Mouse (Mus musculus) embryonic facial prominence, embryonic 12.5 days (tissue): ENCODE results near the gene Tenm2. TPM values are rescaled to one million over a fixed set of nuclear protein-coding genes. Genes with fewer than 3 reads are reported as not detected.

Experiments
- ATAC-seq: fragments of 200-750 bp; cut with Nextera tagmentation; 2 replicates; pipeline ENCODE4 v1.8.0; 2017; ENCODE audit not compliant: insufficient number of reproducible peaks, insufficient read depth, low FRiP score, low TSS enrichment
- H3K27ac ChIP-seq: fragments of 300-500 bp; sonication (generic); 2 replicates; pipeline ENCODE4 v1.5.1; 2016; ENCODE audit warnings: mild to moderate bottlenecking
- H3K27me3 ChIP-seq: fragments of 300-500 bp; sonication (generic); 2 replicates; pipeline ENCODE4 v1.6.1; 2016; ENCODE audit warnings: mild to moderate bottlenecking, moderate library complexity
- H3K36me3 ChIP-seq: fragments of 300-500 bp; sonication (generic); 2 replicates; pipeline ENCODE4 v1.6.1; 2016; ENCODE audit warnings: mild to moderate bottlenecking
- H3K4me1 ChIP-seq: fragments of 300-500 bp; sonication (generic); 2 replicates; pipeline ENCODE4 v1.6.1; 2016
- H3K4me2 ChIP-seq: fragments of 300-500 bp; sonication (generic); replicated peaks from 2 replicates; pipeline ENCODE4 v1.6.1; 2016; ENCODE audit warnings: mild to moderate bottlenecking, moderate library complexity
- H3K4me3 ChIP-seq: fragments of 300-500 bp; sonication (generic); 2 replicates; pipeline ENCODE4 v1.5.1; 2016; ENCODE audit warnings: mild to moderate bottlenecking
- H3K9ac ChIP-seq: fragments of 300-500 bp; sonication (generic); 2 replicates; pipeline ENCODE4 v1.6.1; 2016; ENCODE audit warnings: mild to moderate bottlenecking, moderate library complexity
- H3K9me3 ChIP-seq: fragments of 300-500 bp; sonication (generic); 2 replicates; pipeline ENCODE4 v1.6.1; 2016; ENCODE audit warnings: mild to moderate bottlenecking, moderate library complexity
- WGBS: fragments of 180-500 bp; shearing (Covaris S2); methylation state at CpG from one replicate; pipeline ENCODE4 v1.1.7; 2016; 5-methylcytosine and 5-hydroxymethylcytosine counted together
- polyA plus RNA-seq: library from polyadenylated mRNA; unstranded; fragments of >200 nt; fragmentation: Nextera tagmentation; extraction: Ambion mirVana; gene quantifications from 2 replicates; pipeline ENCODE4 v1.2.1, GENCODE M21; 2016

The Tenm2 gene
- polyA plus RNA-seq, 1 experiment from 2014 or later = 3.4 TPM

DNA sequence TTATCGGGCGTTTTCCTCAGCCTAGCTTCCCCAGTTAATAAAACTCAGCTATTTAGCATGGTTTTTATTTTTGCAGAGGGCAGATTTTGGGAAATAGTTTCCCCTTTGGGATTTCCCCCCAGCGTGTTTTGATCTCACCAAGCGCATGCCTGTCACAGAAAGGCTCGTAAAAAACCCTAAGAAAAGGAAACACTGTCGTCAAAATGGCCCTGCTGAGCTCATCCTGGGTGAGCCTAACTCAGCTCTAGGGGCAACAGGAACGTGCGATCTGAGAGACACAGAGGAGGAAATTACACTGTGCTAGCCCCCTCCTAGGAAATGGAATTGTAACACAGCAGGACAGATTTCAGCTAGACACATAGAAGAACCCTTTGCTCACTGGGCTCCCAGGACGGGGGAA lies 1204.0 kb downstream of the Tenm2 start:
- 24% methylated on average over 9 of the region's 9 CpGs for WGBS
- no peak overlapping the region for H3K9ac ChIP-seq
- H3K4me1 ChIP-seq = peaks cover 14% of the 10 kb centered on the region
- no peak overlapping the region for H3K27ac ChIP-seq
- H3K4me3 ChIP-seq = no peak overlapping the region
- H3K27me3 ChIP-seq = no peaks in the 10 kb centered on the region
- H3K4me2 ChIP-seq = no peak overlapping the region
- no peak for ATAC-seq
- no peaks in the 10 kb centered on the region for H3K9me3 ChIP-seq
- no peaks in the 10 kb centered on the region for H3K36me3 ChIP-seq

DNA sequence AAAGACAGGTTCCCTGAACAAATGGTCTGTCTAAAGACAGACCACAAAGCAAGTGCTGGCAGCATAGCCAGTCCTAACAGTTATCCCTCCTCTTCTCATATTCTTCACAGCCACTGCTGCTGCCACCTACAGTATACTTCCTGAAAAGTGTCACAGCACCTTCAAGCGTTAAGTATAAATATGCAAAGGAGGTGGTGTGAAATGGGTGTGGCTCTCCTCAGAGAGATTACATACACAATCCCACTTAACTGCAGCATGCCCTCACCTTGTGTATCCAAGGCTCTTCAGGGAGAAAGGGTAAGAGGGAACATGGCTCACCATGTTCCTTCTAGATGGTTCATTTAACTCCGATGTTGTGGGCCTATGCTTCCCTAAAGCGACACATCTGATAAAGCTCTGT lies 1215.8 kb downstream of the Tenm2 start:
- H3K9me3 ChIP-seq = no peaks in the 10 kb centered on the region
- H3K4me3 ChIP-seq = no peak overlapping the region
- no peak overlapping the region for H3K9ac ChIP-seq
- no peaks in the 10 kb centered on the region for H3K36me3 ChIP-seq
- no peak for ATAC-seq
- H3K27me3 ChIP-seq = no peaks in the 10 kb centered on the region
- WGBS = 69% methylated on average over 3 of the region's 3 CpGs
- H3K27ac ChIP-seq = no peak overlapping the region
- no peak overlapping the region for H3K4me2 ChIP-seq
- H3K4me1 ChIP-seq = no peaks in the 10 kb centered on the region

DNA sequence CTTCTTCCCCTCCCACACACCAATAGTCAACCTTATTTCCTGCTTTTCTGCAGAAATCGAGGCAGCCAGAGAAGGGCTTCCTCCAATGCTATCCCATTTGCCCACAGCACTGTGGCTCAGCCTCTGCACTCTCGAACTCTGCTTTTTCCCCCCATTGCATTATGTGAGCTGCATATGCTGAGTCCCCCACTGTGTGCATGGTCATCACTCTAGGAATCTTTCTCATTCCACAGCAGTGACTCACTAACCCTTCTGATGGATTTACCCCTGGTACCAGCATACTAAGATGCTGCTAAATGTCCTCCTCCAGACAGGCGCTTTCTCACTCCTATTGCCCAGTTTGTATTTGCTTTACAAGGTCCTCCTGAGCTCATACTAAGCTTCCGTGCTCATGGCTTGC lies 1222.6 kb downstream of the Tenm2 start:
- ATAC-seq = no peak
- no peak overlapping the region for H3K4me3 ChIP-seq
- no peak overlapping the region for H3K4me2 ChIP-seq
- H3K4me1 ChIP-seq = no peaks in the 10 kb centered on the region
- H3K27ac ChIP-seq = no peak overlapping the region
- 82% methylated on average over 4 of the region's 4 CpGs for WGBS
- no peaks in the 10 kb centered on the region for H3K27me3 ChIP-seq
- H3K36me3 ChIP-seq = no peaks in the 10 kb centered on the region
- no peaks in the 10 kb centered on the region for H3K9me3 ChIP-seq
- no peak overlapping the region for H3K9ac ChIP-seq

DNA sequence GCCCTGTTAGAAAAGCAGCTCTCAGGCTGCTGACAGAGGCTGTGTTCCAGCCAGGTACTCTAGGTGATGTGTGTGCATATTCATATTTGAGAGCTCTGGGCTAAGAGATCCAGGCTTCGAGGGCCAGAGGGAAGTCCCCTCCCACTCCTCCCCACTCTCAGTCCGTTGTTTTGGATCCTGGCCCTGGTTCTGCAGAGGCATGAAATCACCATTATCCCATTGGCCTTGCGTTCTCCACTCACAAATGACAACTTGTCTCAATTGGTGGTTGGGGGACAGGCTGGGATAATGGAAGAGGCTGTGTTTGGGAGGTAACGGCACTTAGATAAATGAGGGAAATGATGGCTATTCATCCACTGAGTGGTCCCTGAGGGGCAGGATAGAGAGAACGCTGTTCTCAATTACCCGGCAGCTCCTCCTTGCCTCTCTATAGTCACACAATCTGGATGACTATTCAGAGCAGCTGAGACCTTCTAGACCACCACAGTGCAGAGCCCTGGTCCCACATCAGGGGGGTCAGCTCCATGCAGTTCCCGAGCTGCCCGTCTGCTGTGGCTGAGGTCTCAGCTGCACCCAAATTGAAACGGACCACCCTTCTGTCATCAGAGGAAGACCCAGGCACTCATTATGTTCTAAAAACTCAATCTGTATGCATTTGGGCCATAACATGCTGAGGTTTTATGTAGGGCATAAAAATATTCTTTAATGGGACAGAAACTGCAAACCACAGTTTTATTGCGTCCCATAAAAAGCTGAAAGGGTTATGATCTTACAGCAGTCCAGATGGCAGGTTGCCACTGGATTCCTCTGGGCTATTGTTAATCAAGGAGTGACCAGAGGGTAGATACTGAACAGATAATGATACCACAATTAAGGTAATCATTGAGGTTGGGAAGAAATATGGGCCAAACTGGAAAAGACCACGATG lies 1226.2 kb downstream of the Tenm2 start:
- H3K27ac ChIP-seq = no peak overlapping the region
- no peaks in the 10 kb centered on the region for H3K36me3 ChIP-seq
- peaks cover 3% of the 10 kb centered on the region; the same call in 1 of the 2 replicates for H3K27me3 ChIP-seq
- H3K9me3 ChIP-seq = no peaks in the 10 kb centered on the region
- ATAC-seq = 0 out of 2 replicates have a peak, but pooled peaks have one; percentile 60
- no peak overlapping the region for H3K4me2 ChIP-seq
- 50% methylated on average over 11 of the region's 11 CpGs for WGBS
- no peaks in the 10 kb centered on the region for H3K4me1 ChIP-seq
- no peak overlapping the region for H3K4me3 ChIP-seq
- H3K9ac ChIP-seq = no peak overlapping the region

DNA sequence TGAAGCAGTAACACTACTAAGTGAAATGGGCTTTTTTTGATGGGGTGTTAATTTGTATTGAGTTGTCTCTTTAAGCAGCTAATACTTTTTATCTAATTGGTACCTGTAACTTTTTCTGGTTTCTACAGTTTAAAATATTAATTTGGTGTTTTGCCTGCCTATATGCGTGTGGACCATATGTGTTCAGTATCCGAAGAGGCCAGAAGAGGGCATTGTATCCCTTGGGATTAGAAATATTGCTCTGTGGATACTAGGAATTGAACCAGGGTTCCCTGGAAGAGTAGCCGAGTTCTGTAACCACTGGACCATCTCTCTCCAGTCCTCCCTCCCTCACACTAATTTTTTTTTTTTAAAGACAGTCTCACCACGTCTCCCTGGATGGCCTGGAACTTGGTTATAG lies 1232.9 kb downstream of the Tenm2 start:
- H3K4me1 ChIP-seq = peaks cover 4% of the 10 kb centered on the region; the same call in 1 of the 2 replicates
- no peaks in the 10 kb centered on the region for H3K9me3 ChIP-seq
- ATAC-seq = no peak
- no peak overlapping the region for H3K9ac ChIP-seq
- H3K36me3 ChIP-seq = no peaks in the 10 kb centered on the region
- H3K27me3 ChIP-seq = peaks cover 32% of the 10 kb centered on the region
- H3K4me3 ChIP-seq = no peak overlapping the region
- no peak overlapping the region for H3K4me2 ChIP-seq
- H3K27ac ChIP-seq = no peak overlapping the region
- 45% methylated on average over 4 of the region's 4 CpGs for WGBS

DNA sequence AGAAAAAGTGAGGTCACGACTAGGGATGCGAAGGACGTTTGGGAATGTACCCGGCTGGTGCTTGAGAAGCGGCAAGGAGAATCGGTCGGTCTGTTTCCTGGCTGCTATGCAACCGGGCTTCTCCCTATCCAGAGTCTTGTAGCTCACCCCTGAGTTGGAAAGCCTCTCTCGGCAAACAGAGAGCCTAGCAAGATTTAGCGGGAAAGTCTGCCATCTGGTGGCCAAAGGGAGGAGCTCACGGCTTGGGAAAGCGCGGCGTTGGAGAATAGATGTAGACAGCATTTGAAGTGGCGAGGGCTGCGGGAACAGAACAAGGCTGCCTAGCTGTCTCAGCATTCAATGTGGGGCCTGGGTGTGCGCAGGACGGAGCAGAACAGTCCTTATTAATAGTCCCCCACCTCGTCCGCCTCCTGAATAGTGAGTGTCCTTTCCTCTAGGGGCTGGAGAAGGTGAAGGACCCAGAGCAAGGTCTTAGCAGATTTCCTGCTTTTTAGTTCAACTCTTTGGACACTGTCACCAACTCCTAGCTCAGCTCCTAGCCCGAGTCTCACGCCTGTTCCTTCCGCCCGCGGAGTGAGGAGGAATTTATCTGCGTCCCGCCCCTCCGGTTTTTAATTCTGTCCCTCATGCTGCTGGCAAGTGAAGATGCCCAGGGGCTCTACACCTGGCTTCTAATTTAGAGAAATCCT lies 1234.3 kb downstream of the Tenm2 start:
- Histone ChIP-seq H3K4me3 (0 out of 2 replicates have a peak overlapping the region, but pooled peaks have one; percentile 6), H3K27me3 (peaks cover 32% of the 10 kb centered on the region), H3K4me2 (peak overlapping the region; percentile 42), H3K27ac (no peak overlapping the region), H3K9ac (no peak overlapping the region), H3K4me1 (peaks cover 4% of the 10 kb centered on the region; the same call in 1 of the 2 replicates), H3K36me3 (no peaks in the 10 kb centered on the region), H3K9me3 (no peaks in the 10 kb centered on the region)
- peak; percentile 72 for ATAC-seq
- 3% methylated on average over 28 of the region's 28 CpGs for WGBS

DNA sequence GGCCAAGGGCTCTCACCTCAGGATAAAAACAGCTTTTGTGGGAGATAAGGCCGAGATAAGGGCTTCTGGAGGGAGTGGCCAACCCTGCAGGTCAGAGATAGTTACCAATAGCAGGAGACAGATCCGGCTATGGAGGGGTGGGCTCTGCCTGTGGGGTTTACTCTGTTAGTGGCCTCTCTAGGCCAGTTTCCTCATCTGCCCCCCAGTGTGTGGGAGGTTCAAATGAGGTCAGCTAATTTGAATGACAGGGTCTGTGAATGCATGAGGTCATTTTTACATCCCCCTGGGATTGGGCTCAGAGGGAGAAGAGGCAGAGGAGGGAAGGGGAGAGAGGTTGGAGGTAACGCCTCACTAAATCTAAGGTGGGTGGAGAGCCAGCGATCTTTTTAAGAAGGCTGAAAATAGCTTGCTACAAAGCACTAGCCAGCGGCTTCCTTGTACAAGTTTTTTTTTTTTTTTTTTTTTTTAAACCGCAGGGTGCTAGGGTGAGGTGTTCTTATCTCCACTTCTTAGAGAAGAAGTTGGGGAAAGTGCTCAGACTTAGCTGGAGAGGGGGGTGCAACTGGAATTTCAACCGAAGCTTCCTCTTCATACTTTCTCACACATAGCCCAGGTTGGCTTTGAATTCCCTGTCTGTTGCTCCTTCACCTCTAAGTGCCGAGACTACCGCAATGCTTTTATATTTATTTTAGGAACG lies 1235.0 kb downstream of the Tenm2 start:
- Histone ChIP-seq H3K9me3 (no peaks in the 10 kb centered on the region; the same call in 1 of the 2 replicates), H3K27me3 (peaks cover 32% of the 10 kb centered on the region), H3K4me2 (peak overlapping the region; percentile 42), H3K4me1 (peaks cover 4% of the 10 kb centered on the region; the same call in 1 of the 2 replicates), H3K36me3 (no peaks in the 10 kb centered on the region), H3K9ac (no peak overlapping the region), H3K4me3 (0 out of 2 replicates have a peak overlapping the region, but pooled peaks have one; percentile 6), H3K27ac (no peak overlapping the region)
- no peak; the same call in 1 of the 2 replicates for ATAC-seq
- 5% methylated on average over 10 of the region's 10 CpGs for WGBS

DNA sequence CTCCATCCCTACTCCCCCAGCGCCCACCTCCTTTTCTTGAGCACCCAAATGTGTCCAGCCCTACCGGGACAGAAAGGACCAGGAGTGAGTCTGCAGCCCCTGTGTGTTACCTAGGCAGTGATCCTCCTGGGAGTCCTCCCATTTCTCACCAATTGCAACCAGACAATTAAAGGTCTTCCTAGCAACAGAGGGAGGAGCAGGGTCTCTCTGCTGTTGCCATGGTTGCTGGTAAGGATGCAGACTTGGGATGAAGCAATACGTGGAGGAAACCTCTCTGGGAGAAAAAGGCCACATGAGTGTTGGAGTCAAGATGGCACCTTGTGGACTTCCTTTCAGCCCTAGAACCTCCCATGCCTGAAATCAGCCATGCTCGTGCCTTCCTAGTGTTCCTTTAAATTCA lies 1235.7 kb downstream of the Tenm2 start:
- no peak for ATAC-seq

DNA sequence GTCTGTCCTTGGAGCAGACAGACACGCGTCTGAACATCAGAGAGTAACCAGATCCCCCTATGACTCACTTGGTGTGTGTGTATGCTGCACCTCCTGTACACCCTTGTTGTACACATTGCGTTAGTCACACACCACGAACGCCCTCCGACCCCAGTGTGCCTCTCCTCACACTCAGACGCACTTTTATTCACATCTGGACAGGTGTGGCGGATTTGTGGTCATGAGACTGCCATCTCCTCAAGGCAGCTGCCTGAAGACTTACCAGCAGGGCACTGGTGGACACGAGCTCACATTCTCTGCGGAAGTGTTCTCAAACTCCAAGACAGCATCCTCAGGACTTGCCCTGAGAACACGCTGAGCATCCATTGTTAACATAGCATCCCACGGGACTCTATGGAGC lies 1237.7 kb downstream of the Tenm2 start:
- H3K4me3 ChIP-seq = no peak overlapping the region
- no peak for ATAC-seq
- no peak overlapping the region for H3K27ac ChIP-seq
- H3K9me3 ChIP-seq = no peaks in the 10 kb centered on the region; the same call in 1 of the 2 replicates
- WGBS = 73% methylated on average over 12 of the region's 12 CpGs
- no peaks in the 10 kb centered on the region for H3K36me3 ChIP-seq
- H3K4me2 ChIP-seq = no peak overlapping the region
- H3K4me1 ChIP-seq = peaks cover 4% of the 10 kb centered on the region; the same call in 1 of the 2 replicates
- H3K27me3 ChIP-seq = peaks cover 19% of the 10 kb centered on the region
- H3K9ac ChIP-seq = no peak overlapping the region

More for the DNA sequence above, 1235.7 kb downstream of the Tenm2 start:
- peaks cover 31% of the 10 kb centered on the region for H3K27me3 ChIP-seq
- H3K9ac ChIP-seq = no peak overlapping the region
- 15% methylated on average over 4 of the region's 4 CpGs for WGBS
- no peaks in the 10 kb centered on the region for H3K36me3 ChIP-seq
- no peak overlapping the region for H3K27ac ChIP-seq
- no peak overlapping the region for H3K4me2 ChIP-seq
- no peak overlapping the region for H3K4me3 ChIP-seq
- no peaks in the 10 kb centered on the region; the same call in 1 of the 2 replicates for H3K9me3 ChIP-seq
- H3K4me1 ChIP-seq = peaks cover 4% of the 10 kb centered on the region; the same call in 1 of the 2 replicates

DNA sequence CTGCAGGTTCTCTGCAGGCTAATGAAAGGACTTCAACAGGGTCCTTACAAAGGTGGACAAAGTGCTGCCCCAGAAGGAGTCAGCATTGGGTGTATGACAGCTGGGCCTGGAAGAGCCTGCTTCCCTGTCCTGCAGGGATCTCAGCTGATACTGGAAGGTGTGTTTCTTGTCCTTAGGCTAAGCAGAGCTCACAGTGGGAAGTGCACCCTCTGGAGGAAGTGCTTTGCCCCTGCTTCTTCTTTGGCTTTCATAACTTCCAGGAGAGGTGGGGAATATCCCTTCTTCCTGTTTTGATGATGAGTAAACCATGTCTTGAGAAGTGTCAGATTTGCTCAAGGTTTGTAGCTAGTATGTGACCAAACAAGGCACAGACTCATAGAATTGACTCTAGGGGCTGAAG lies 1240.5 kb downstream of the Tenm2 start:
- Histone ChIP-seq H3K27me3 (peaks cover 7% of the 10 kb centered on the region), H3K4me2 (no peak overlapping the region), H3K36me3 (no peaks in the 10 kb centered on the region), H3K27ac (no peak overlapping the region), H3K4me3 (no peak overlapping the region), H3K4me1 (no peaks in the 10 kb centered on the region; the same call in 1 of the 2 replicates), H3K9me3 (no peaks in the 10 kb centered on the region; the same call in 1 of the 2 replicates), H3K9ac (no peak overlapping the region)
- ATAC-seq = no peak

DNA sequence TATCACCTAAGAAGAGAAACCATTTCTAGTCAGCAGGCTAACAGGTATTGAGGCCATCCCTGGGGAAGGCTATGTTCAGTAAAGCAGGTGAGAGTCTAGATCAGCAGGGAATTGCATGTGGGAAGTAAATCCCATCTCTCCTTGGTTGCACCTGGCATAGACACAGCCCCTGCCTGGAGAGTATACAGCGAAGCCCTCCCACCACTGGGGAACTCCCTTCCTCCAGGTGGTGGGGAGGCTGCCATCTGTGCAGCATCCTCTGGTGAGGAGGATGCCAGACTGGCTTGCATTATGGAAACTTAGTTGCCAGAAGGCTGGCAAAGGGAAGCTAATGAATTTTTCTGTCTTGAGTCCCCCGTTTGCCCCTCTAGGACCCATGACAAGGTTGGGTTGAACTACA lies 1243.9 kb downstream of the Tenm2 start:
- no peak for ATAC-seq

More for the DNA sequence above, 1243.9 kb downstream of the Tenm2 start:
- no peak overlapping the region for H3K4me3 ChIP-seq
- no peak overlapping the region for H3K9ac ChIP-seq
- no peak overlapping the region for H3K4me2 ChIP-seq
- H3K27me3 ChIP-seq = peaks cover 2% of the 10 kb centered on the region; the same call in 1 of the 2 replicates
- no peaks in the 10 kb centered on the region for H3K36me3 ChIP-seq
- no peaks in the 10 kb centered on the region; the same call in 1 of the 2 replicates for H3K9me3 ChIP-seq
- H3K27ac ChIP-seq = no peak overlapping the region
- 70% methylated on average over 2 of the region's 2 CpGs for WGBS
- H3K4me1 ChIP-seq = no peaks in the 10 kb centered on the region
